Mouse (Mus musculus) right cerebral cortex, postnatal 36 days (tissue): ENCODE measurements around the gene Npff.

Experiments
- DNase-seq, 2 experiments: peaks; one replicate each; pipeline ENCODE4 v3.0.0; 2022; ENCODE audit warnings: low spot score in 2 of 2, mixed read lengths in 1 of 2

Npff gene

DNA sequence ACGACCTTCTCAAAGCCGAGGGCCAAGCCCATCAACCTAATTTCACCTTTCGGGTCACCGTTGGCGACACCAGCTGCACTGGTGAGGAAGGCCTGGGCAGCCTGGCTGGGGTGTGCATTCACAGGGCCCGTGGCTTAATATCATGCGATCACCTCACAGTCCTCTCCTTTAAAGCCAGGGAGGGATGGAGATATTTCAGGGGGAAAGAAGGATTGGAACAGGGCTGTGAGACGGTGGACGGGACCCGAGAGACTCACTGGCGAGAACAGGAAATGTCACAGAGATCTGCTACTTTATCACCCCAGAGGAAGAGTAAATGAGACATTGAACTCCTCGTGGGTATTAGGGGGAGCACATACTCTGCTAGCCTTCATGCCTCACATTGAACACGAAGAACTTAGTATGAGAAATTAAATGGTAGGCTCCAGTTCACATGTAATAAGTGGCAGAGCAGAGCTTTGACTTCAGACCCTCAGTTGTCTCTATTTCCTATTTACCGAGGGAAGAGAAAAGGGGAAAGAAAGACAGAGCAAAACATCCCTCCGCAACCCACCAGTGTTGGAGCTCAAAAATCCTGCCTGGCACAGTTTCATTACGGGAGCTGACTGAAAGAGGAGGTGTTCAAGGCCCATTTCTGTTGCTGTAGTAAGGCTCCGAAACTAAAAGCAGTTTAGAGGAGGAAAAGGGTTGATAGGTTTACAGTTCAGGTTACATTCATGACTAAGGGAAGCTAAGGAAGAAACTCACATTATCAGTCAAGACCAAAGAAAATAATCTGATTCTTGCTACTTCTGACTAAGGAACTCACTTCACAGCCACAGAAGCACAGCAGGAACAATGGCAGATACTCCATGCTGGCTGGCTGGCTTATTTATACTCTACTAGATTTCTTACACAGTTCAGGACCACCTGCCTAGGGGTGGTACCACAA, 5.3 kb downstream of the Npff start:
- no peak for DNase-seq

DNA sequence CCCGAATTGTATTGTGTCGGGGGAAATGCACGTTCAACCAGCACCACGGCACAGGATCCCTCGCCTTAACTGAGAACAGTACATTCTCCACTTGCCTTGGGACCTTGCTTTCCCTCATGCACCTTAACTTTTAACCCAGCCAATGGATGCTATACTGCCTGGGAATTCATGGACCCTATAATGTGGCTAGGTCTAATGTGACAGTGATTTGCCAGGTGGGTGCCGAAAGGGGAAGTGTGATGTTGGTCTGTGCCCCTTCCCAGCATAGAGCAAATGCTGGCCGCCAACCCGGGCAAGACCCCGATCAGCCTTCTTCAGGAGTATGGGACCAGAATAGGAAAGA, 5.9 kb downstream of the Npff start:
- DNase-seq, result no peak

GRCm38 (mm10) chr15:102517976-102518858, 6.5 kb downstream of the Npff start, which contains the start of gene Tarbp2:
TSS of gene Tarbp2 (plus strand) at chr15:102518192.
- DNase-seq, result peak; percentile 100

DNA sequence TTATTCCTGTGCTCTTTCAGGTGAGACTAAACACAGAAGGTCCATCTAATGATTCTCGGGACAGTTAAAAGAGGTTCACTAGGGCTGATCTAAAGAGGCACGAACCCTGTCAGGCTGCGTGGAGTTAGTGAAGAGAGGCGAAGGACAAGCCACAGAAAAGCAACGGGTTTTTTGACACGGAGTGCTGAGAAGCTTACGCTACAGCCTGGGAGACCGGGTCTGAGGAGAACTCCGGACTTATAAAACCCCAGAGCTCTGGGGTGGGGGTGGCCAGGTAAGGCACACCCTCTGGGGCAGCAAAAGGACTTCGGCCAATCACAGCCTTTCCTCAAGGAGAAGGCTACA, 7.1 kb downstream of the Npff start:
- no peak for DNase-seq

DNA sequence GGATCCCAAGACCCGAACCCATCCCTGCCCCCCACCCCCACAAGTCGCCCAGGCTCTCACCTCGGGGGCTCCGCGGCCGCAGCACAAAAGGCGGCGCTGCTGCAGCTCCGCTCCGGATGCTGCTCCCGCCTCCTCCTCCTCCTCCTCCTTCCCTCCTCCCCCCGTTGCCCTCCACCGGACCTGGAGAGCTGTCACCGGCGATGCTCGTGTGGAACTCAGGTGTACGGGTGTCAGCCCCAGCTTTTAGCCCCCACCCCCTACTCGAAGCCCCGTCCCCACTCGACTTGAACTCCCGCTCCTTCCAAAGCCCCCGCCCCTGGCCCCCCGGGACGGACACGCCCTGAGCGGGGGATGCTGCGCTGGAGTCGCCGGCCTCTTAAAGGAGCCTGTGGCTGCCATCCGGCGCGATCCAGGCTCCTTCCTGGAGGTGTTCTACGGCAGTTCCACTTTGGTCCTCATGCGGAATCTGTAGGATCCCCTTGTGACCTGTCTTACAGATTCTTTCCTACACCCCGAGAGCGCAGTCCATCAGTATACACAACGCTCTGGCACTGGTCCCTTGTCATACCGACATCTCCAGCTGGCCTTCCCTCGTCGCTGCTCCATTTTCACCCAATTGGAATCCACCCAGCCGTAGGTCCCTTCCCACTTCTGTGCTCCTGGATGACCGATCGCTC, 7.9 kb downstream of the Npff start, which contains the start of gene Map3k12:
Gene Map3k12, minus strand, starts transcription at position 337 of the 677 bp plus-strand sequence.
- DNase-seq, result peak; percentile 70 to 72

GRCm38 (mm10) chr15:102516293-102516692, 8.4 kb downstream of the Npff start:
- no peak for DNase-seq

- DNase-seq, result no peak
Measured at GRCm38 (mm10) chr15:102515791-102516190, 9.0 kb downstream of the Npff start.

DNA sequence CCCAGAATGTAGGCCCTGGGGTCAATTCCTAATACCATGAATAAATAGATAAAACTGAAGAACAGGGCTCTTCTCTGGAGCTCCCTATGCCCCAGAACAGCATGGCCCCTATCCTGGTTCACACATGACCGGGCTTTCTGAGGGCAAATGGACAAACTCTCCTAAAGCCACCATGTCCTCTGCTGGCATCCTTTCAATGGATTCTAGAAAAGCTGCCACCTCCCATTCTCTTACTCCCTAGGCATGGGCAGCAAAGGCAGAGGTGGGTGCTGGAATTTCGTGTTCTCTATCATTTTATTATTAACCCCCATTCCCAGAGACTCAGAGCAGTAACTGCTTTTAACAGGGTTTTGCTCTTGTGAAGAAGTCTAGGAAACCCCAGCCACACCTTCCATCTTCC, 9.5 kb downstream of the Npff start:
- DNase-seq, result no peak

- no peak for DNase-seq
Measured at GRCm38 (mm10) chr15:102513004-102513403, 11.7 kb downstream of the Npff start.

DNA sequence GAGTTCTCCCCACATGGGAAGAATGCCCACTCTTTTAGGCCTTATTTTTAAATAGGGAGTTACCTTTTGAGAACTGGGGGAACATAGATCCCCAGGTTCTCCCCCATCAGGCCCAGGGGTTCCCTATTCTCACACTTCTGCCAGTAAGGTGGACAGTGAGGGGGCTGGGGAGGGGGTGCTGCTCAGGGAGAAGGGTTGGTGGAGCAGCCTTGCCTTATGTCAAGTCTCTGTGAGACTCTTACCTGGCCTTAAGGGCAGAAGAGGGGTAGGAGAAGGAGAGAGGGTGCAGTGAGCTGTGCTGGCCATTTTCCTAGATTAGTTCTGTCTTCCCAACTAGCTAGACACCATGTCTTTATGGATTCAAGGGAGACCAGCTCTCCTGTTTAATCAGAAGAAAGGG, 12.3 kb downstream of the Npff start:
- DNase-seq, result no peak

GRCm38 (mm10) chr15:102512010-102512409, 12.7 kb downstream of the Npff start:
- DNase-seq, result no peak

DNA sequence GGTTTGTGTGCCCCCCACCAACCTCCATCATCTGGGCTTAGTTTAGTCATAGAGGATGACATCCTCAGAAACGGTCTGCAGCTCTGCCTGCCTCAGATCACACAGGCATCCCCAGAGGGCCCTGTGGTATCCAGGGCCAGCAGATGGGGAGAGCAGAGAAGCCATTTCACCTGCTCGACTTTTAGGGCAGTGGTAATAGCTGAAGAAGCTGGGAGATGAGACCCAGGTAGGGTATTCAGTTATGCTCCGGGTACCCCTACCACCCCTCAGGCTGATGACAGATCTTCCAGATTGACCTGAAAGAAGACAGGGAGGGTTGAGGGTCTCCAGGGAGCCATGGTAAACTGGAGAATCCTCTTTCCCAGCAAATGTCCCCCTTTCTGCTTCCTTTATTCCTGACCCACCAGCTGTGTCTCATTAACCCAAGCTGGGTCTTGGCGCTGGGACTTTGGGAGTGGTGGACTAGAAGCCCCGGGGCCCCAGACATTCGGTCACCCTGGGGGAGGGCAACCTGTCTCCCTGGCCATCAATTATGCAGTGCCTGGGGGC, 13.4 kb downstream of the Npff start:
- no peak for DNase-seq

DNA sequence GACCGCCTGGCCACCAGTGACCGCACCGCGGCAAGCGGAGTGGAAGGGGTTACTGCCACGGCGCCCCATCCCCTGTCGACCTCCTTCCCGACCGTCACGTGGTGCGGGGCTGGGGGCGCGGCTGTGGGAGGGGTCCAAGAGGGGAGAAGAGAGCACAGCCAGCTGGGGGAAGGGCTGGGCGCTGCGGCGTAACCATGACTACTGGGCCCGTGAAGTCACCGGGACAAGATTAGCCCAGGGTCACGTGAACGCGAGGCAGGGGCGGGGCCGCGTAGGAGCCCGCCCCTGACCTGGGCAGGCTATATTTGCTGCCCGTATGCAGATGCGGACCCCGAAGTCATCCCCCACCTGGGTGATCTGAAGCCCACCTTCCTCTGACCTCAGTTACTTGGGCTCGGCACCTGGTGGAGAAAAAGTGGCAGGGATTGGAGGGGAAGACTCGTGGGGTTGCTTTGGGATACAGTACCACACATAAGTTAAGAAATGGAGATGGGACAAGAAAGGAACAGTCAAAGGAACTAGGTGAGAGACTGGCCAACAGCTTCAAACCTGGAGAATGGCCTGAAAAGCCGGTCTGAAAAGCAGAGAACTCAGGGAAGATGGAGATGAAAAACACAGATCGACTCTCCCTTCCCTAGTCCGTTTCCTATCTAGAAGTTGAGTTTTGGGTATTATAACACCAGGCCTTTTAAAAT, 14.0 kb downstream of the Npff start:
- peak; percentile 82 to 87 for DNase-seq

DNA sequence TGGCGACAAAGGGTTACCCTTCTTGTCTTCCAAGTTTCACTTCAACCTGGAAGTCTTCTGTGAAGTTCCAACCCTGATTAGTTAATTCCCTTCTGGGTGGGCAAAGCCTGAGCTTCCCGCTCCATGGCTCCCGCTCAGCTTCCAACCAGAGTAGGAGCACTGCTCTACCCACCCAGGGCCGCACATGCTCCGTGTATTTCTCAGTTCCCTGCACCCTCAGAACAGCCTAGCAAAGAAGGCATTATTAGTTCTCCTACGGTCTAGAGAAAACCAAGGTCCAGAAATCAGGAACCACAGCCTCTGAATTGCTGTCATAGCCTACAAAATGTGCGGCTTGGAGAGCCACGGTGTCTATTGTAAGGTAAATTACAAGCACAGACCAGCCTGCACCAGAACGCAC, 14.6 kb downstream of the Npff start:
- DNase-seq, result no peak

- peak in 1 of 2 experiments; percentile 1 for DNase-seq
Measured at GRCm38 (mm10) chr15:102508336-102508735, 16.4 kb downstream of the Npff start.

GRCm38 (mm10) chr15:102507561-102507960, 17.2 kb downstream of the Npff start:
- peak in 1 of 2 experiments; percentile 0 for DNase-seq

DNA sequence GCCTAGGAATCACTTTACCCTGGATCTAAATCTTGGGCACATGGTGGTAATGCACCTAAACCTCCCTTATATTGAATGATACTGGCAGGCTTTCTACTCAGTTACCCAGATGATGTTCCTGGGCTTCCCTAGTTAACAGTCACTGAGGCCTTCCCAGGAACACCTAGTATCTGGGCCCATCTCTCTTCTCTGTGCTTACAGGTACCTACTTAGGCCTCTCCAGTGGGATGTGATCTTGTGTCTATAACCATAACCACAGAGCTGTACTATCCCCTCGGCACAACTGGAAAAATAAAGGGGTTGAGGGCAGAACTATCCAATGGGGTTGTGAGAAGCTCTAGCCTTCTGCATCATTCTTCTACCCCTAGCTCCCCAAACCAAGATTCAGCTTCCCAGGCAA, 17.9 kb downstream of the Npff start:
- peak in 1 of 2 experiments; percentile 0 for DNase-seq

DNA sequence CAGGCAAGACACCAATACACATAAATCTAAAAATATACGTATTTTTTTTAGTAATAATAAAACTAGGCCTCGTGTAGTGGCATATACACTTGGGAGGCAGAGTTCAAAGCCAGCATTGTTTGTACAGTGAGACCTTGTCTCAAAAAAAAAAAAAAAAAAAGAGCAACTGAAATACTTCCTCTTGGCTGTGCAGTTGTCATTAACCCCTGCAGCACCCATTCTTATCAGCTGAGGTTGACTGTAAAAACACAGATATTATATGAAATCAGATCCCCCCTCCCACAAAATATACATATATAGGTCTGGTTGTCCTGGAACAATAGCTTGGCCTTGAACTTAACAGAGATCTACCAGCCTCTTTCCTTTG, 18.3 kb downstream of the Npff start:
- DNase-seq, result no peak

DNA sequence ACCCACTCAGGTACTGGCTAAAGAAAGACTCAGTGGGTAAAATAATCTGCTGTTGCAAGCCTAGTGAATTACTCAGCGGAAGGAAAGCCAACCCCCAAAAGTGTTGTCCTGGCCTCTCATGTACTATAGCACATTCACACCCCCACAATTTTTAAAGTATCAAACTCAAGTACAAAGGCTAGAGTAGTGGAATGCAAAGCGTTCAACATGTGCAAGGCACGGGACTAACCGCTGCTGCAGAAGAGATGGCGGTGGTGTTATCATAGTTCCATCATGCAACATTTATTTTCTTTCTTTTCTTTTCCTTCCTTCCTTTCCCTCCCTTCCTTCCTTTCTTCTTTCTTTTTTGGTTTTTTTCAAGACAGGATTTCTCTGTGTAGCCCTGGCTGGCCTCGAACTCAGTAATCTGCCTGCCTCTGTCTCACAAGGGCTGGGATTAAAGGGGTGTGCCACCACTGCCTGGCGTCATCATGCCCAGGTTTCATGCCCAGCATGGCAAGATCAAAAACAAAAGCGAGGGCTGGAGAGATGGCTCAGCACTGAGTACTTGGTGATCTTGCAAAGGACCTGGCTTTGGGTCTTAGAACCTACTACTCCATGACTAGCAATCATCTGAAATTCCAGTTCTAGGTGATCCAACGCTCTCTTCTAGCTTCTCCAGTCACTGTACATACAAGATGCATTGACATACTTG, 18.8 kb downstream of the Npff start:
- peak in 1 of 2 experiments; percentile 4 for DNase-seq

GRCm38 (mm10) chr15:102505073-102505769, 19.5 kb downstream of the Npff start:
- peak in 1 of 2 experiments; percentile 0 for DNase-seq
